Mouse (Mus musculus): ENCODE data around the gene Dad1. TPM values are rescaled to one million over a fixed set of nuclear protein-coding genes. Genes with fewer than 3 reads are reported as not detected.

Dad1 gene
- polyA plus RNA-seq (2014; fragmentation: Illumina TruSeq; extraction: RNeasy Lipid Tissue Mini Kit (QIAGEN cat#74804); ENCODE audit: insufficient read depth, low read depth, low replicate concordance): 180 TPM

GRCm38 (mm10) chr14:54253741-54254291 is at the start of gene Dad1, which contains the start of gene Abhd4:
TSS of gene Dad1 (minus strand) at chr14:54254104.
TSS of gene Abhd4 (plus strand) at chr14:54254188.

DNA sequence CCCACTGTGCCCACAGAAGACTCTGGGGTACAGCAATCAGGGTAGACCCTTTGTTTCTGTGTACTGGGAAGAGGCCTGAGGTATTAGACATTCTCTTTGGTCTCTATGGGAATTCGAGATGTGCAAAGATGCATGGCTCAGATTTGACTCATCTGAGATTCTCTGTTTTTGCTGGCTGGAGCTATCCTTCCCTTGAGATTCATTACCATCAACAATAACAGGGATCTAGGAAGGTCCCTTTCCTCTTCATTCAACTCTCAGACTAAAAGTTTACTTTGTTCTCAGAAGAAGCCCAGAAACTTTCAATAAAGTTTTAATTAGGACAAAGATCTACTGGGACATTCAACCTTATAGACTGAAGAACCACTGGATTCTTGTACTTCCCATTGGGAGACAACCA is 30.9 kb upstream of the Dad1 start, which contains the start of gene Olfr49:
Gene Olfr49 (minus strand): TSS at position 101 of the 400 bp plus-strand sequence.

Other genes with a start within 250 kb of the Dad1 start
- gene Abhd4, start 84 bp upstream of the Dad1 start, polyA plus RNA-seq (2014; fragmentation: Illumina TruSeq; extraction: RNeasy Lipid Tissue Mini Kit (QIAGEN cat#74804); ENCODE audit: insufficient read depth, low read depth, low replicate concordance): 40.9 TPM
- gene Olfr49, start 30.8 kb upstream of the Dad1 start, polyA plus RNA-seq (2014; fragmentation: Illumina TruSeq; extraction: RNeasy Lipid Tissue Mini Kit (QIAGEN cat#74804); ENCODE audit: insufficient read depth, low read depth, low replicate concordance): not detected
- 27.3 TPM for gene Oxa1l, start 106.7 kb upstream of the Dad1 start, polyA plus RNA-seq (2014; fragmentation: Illumina TruSeq; extraction: RNeasy Lipid Tissue Mini Kit (QIAGEN cat#74804); ENCODE audit: insufficient read depth, low read depth, low replicate concordance)
- gene Slc7a7, start 163.7 kb upstream of the Dad1 start, polyA plus RNA-seq (2014; fragmentation: Illumina TruSeq; extraction: RNeasy Lipid Tissue Mini Kit (QIAGEN cat#74804); ENCODE audit: insufficient read depth, low read depth, low replicate concordance): 9.3 TPM
- 264 TPM for gene Mrpl52, start 172.8 kb upstream of the Dad1 start, polyA plus RNA-seq (2014; fragmentation: Illumina TruSeq; extraction: RNeasy Lipid Tissue Mini Kit (QIAGEN cat#74804); ENCODE audit: insufficient read depth, low read depth, low replicate concordance)
- gene Mmp14, start 177.5 kb upstream of the Dad1 start, polyA plus RNA-seq (2014; fragmentation: Illumina TruSeq; extraction: RNeasy Lipid Tissue Mini Kit (QIAGEN cat#74804); ENCODE audit: insufficient read depth, low read depth, low replicate concordance): 32.6 TPM
- gene Lrp10, start 210.0 kb upstream of the Dad1 start, polyA plus RNA-seq (2014; fragmentation: Illumina TruSeq; extraction: RNeasy Lipid Tissue Mini Kit (QIAGEN cat#74804); ENCODE audit: insufficient read depth, low read depth, low replicate concordance): 45.8 TPM
- 1.6 TPM for gene Rem2, start 222.0 kb upstream of the Dad1 start, polyA plus RNA-seq (2014; fragmentation: Illumina TruSeq; extraction: RNeasy Lipid Tissue Mini Kit (QIAGEN cat#74804); ENCODE audit: insufficient read depth, low read depth, low replicate concordance)

All from lung, adult 10 weeks (tissue).